Mouse (Mus musculus) neural tube, embryonic 12.5 days (tissue): Measurements from ENCODE around the gene Fam57a. TPM values are rescaled to one million over a fixed set of nuclear protein-coding genes. Genes with fewer than 3 reads are reported as not detected.
"Not testable (repeated sequence)": the region's sequence is repeated elsewhere in the genome, so short reads cannot be mapped to it uniquely, and the experiment has no call there.

Experiments used
- ATAC-seq: fragments of 200-750 bp; cut with Nextera tagmentation; 2 replicates; pipeline ENCODE4 v1.8.0; 2017; ENCODE audit warnings: low read depth, mild to moderate bottlenecking, moderate TSS enrichment, moderate library complexity; ENCODE audit not compliant: low FRiP score
- H3K27ac ChIP-seq: fragments of 300-500 bp; sonication (generic); 2 replicates; pipeline ENCODE4 v1.5.1; 2016
- H3K27me3 ChIP-seq: fragments of 300-500 bp; sonication (generic); replicated peaks from 2 replicates; pipeline ENCODE4 v1.6.1; 2016; ENCODE audit warnings: mild to moderate bottlenecking
- H3K36me3 ChIP-seq: fragments of 300-500 bp; sonication (generic); 2 replicates; pipeline ENCODE4 v1.6.1; 2016; ENCODE audit warnings: mild to moderate bottlenecking
- H3K4me1 ChIP-seq: fragments of 300-500 bp; sonication (generic); 2 replicates; pipeline ENCODE4 v1.6.1; 2016
- H3K4me2 ChIP-seq: fragments of 300-500 bp; sonication (generic); replicated peaks from 2 replicates; pipeline ENCODE4 v1.6.1; 2016; ENCODE audit warnings: mild to moderate bottlenecking
- H3K4me3 ChIP-seq: fragments of 300-500 bp; sonication (generic); 2 replicates; pipeline ENCODE4 v1.5.1; 2016
- H3K9ac ChIP-seq: fragments of 300-500 bp; sonication (generic); 2 replicates; pipeline ENCODE4 v1.6.1; 2016; ENCODE audit warnings: mild to moderate bottlenecking
- H3K9me3 ChIP-seq: fragments of 300-500 bp; sonication (generic); 2 replicates; pipeline ENCODE4 v1.6.1; 2016; ENCODE audit warnings: mild to moderate bottlenecking
- WGBS: fragments of 180-500 bp; shearing (Covaris S2); methylation state at CpG from one replicate; pipeline ENCODE4 v1.1.7; 2016; 5-methylcytosine and 5-hydroxymethylcytosine counted together
- polyA plus RNA-seq: library from polyadenylated mRNA; unstranded; fragments of >200 nt; fragmentation: Nextera tagmentation; extraction: Ambion mirVana; gene quantifications from 2 replicates; pipeline ENCODE4 v1.2.1, GENCODE M21; 2016

Fam57a gene
- polyA plus RNA-seq, 1 experiment from 2014 or later = 30.4 TPM

DNA sequence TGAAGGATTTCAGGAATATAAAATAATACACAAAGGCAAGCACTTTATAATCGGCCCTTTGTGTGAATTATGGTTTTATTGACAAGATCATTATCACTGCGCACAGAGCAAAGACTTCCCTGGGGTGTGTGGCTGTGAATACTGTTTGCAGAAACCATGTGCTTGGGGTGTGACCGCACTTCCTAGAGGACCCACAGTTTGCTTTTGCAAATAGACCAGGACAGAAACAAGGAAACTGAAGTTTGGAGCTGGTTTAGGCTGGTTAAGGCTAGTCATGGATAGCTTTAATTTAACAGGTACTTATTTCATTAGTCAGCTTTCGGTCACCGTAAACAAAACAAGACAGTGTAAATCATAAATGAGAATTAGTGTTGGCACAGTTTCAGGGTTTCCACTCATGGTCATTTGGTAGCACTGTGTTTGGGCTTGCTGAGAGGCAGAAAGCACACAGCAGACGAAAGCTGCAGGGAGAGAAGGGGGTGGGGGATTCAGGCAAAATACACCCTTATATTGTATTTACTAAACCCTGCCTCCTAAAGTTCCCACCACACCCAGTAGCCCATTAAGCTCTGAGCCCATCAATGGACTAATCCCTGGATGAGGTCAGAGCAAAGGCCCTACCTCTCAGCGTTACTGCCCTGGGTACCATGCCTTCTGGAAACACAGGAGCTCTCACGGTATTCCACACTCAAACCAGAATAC lies 17.0 kb downstream of the Fam57a start:
- WGBS = 60% methylated on average over 8 of the region's 8 CpGs
- Histone ChIP-seq H3K9ac (no peak overlapping the region), H3K9me3 (no peaks in the 10 kb centered on the region), H3K27ac (no peak overlapping the region), H3K27me3 (no peaks in the 10 kb centered on the region), H3K4me3 (no peak overlapping the region), H3K4me1 (no peaks in the 10 kb centered on the region), H3K4me2 (no peak overlapping the region), H3K36me3 (no peaks in the 10 kb centered on the region)
- no peak for ATAC-seq

DNA sequence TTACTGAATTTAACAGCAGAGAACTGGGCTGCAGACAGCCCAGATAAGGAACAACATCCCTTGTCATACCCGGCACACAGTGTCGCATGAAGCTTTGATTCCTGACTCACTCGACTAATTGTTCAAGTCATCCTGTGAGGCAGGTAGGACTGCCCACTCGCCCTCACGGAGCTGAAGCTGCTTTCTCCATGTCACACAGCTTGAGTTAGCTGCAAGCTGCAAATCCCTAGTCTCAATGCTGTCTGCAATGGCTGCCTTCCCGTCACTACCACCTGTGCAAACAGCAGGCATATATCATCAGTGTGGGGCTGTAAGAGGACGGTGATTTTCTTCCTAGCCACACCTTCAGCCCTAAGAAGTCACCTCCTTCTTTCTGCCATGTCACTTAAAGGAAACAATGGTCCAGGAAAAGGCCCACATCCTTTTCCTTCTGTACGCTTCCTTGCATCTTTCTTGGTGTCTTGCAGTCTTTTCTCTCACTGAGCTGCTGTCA lies 17.6 kb downstream of the Fam57a start:
- H3K4me3 ChIP-seq = no peak overlapping the region
- no peaks in the 10 kb centered on the region for H3K4me1 ChIP-seq
- no peak overlapping the region for H3K9ac ChIP-seq
- H3K27me3 ChIP-seq = no peaks in the 10 kb centered on the region
- no peaks in the 10 kb centered on the region for H3K36me3 ChIP-seq
- H3K27ac ChIP-seq = no peak overlapping the region
- no peaks in the 10 kb centered on the region for H3K9me3 ChIP-seq
- no peak for ATAC-seq
- WGBS = 56% methylated on average over 8 of the region's 8 CpGs
- H3K4me2 ChIP-seq = no peak overlapping the region

DNA sequence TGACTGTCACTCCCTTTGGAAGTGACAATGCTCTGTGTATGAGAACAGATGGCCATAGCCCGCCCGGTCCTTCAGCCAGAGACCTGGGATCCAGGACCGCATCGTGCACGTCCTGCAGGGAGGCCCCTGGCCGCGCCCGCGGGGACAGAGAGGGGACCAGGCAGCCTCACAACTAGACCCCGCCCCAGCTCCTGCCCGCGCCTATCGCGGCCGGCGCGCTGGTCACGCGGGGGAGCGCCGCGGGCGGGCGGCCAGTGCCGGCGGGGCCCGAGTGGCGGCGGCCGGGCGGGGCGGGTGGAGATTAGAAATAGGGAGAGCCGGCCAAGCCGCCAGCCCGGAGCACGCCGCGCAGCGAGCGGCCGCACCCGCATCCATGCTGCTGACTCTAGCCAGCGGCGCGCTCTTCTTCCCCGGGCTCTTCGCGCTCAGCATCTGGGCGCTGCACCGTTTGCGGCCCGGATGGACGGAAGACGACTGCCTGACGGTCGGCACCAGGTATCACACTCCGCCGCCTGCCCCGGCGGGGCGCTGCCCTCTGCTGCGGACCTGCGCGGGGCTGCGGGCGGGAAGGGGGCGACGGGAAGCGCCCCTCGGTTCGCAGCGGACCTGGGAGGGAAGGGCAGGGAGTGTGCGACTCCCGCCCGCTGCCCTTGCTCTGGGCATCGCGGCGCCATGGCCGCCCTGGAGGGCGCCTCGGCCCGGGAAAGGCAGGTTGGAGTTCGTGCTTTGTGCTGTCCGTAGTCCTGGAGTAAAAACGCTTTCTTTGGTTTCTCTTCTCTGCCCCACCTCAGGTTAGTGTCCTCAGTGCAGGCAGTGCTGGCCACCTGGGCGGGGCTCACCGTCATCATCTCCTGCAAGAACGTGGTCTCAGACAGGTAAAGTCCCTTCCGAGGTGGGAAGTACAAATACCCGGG lies 22.5 kb downstream of the Fam57a start:
- ATAC-seq = peak; percentile 97
- H3K27me3 ChIP-seq = no peaks in the 10 kb centered on the region
- WGBS = under 1% methylated on average over 90 of the region's 90 CpGs

DNA sequence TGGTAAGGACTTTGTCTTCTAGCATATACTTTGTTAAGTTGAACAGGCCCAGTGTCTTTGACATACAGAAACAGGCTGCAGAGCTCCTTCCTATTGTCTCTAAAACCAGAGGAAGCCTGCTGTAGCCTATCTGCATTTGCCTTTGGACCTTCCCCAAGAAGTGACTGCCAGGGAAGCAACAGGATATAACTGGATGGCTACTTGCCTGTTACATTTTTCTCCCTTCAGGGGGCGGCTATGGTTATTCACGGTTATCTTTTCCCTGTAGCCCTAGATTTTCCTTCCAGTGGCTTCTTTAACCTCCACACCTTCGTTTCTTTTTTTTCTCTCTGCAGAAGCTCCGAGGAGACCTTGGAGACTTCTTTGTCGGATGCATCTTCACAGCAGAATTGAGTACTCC lies 27.3 kb downstream of the Fam57a start:
- H3K4me1 ChIP-seq = peaks cover 10% of the 10 kb centered on the region
- H3K27me3 ChIP-seq = no peaks in the 10 kb centered on the region
- H3K36me3 ChIP-seq = peaks cover 54% of the 10 kb centered on the region
- no peak overlapping the region for H3K4me3 ChIP-seq
- H3K4me2 ChIP-seq = no peak overlapping the region
- no peak for ATAC-seq
- no peak overlapping the region for H3K9ac ChIP-seq
- H3K27ac ChIP-seq = no peak overlapping the region
- no peaks in the 10 kb centered on the region for H3K9me3 ChIP-seq
- WGBS = 91% methylated on average over 5 of the region's 5 CpGs

More for the DNA sequence above, 22.5 kb downstream of the Fam57a start:
- Histone ChIP-seq H3K4me3 (peak overlapping the region; percentile 89), H3K9me3 (no peaks in the 10 kb centered on the region), H3K4me1 (peaks cover 10% of the 10 kb centered on the region), H3K9ac (peak overlapping the region; percentile 88), H3K27ac (peak overlapping the region; percentile 69), H3K36me3 (peaks cover 18% of the 10 kb centered on the region), H3K4me2 (peak overlapping the region; percentile 85)

DNA sequence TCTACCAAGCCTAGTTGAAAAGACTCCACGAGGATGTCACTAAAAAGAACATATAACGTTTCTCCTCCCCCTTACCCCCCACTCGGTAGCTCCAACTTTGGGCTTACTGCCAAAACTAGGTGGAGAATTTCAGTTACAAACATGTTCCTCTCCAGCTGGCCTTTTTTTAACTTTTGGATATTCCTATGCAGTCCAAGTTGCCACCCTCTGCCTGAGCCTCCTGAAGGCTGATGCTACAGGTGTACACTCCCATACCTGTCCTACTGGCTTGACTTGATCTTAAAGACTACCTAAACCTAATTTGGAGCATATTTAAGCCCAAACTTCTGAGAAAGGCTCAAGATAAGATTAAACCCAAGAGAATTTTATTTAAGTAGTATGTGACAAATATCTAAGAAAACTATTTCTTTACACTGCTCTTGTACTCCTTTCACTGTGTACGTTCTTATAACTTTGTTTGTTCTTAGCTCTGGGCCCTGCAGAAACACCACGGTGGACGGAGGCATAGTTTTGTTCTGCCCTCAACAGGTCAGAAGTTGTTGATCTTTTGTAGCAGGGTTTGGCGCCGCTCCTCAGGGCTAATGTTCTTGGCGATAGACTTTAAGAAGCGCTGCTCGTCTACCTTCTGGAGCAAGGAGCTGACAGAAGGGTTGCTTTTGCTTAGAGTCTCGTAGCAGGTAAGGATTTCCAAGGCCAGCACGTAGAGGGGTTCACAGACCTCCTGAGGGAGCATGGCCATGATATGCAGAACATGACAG lies 30.9 kb downstream of the Fam57a start:
- WGBS = 94% methylated on average over 13 of the region's 13 CpGs
- H3K9me3 ChIP-seq = no peaks in the 10 kb centered on the region
- H3K36me3 ChIP-seq = peaks cover 69% of the 10 kb centered on the region
- no peaks in the 10 kb centered on the region for H3K27me3 ChIP-seq
- no peak overlapping the region for H3K9ac ChIP-seq
- no peak overlapping the region for H3K4me2 ChIP-seq
- no peak for ATAC-seq
- no peaks in the 10 kb centered on the region for H3K4me1 ChIP-seq
- H3K4me3 ChIP-seq = no peak overlapping the region
- no peak overlapping the region for H3K27ac ChIP-seq

DNA sequence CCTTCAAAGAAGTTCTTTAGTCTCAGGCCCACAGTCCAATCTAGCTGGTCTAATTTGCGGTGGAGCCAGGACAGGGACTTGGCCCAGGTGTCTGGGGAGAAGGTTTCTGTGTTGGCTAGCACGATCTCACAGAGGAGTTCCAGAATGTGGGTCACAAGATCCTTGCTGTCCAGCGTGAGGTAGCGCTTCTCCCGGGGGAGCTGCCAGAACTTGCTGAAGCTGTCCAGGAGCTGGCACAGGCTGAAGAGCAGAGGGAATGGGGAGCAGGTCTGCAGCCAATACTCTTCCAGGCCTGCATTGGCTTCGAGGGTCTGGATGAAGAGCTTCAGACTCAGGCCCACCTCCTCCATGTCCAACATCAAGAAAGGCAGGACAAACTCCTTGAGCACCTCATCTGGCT lies 32.1 kb downstream of the Fam57a start:
- not testable (repeated sequence) for H3K9ac ChIP-seq, H3K27me3 ChIP-seq, H3K9me3 ChIP-seq, ATAC-seq, H3K4me2 ChIP-seq, H3K27ac ChIP-seq, H3K4me1 ChIP-seq, H3K4me3 ChIP-seq
- WGBS = 100% methylated on average over 6 of the region's 6 CpGs
- H3K36me3 ChIP-seq = peaks cover 62% of the 10 kb centered on the region

DNA sequence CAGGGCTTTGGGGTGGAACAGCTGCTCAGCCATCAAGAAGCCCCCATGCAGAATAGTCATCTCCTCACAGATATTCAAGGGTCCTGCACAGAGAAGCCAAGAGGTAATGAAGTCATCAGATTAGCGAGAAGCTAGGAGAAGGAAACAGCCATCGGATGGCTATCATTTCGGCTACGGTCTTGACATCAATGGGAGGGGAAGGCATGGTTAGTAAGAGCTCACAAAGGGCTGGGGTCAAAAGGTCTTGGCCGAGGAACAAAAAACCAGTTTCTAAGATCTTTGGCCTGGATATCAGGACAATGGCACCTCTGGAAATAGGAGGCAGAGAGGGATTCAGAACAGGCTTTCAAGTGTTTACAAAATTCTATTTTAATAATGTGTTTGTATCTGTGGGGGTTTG lies 34.4 kb downstream of the Fam57a start:
- H3K36me3 ChIP-seq = peaks cover 40% of the 10 kb centered on the region
- no peak overlapping the region for H3K9ac ChIP-seq
- H3K27me3 ChIP-seq = no peaks in the 10 kb centered on the region
- no peak overlapping the region for H3K4me2 ChIP-seq
- H3K4me1 ChIP-seq = peaks cover 5% of the 10 kb centered on the region
- ATAC-seq = no peak
- 28% methylated on average over 5 of the region's 5 CpGs for WGBS
- no peak overlapping the region for H3K4me3 ChIP-seq
- no peak overlapping the region for H3K27ac ChIP-seq
- H3K9me3 ChIP-seq = no peaks in the 10 kb centered on the region

DNA sequence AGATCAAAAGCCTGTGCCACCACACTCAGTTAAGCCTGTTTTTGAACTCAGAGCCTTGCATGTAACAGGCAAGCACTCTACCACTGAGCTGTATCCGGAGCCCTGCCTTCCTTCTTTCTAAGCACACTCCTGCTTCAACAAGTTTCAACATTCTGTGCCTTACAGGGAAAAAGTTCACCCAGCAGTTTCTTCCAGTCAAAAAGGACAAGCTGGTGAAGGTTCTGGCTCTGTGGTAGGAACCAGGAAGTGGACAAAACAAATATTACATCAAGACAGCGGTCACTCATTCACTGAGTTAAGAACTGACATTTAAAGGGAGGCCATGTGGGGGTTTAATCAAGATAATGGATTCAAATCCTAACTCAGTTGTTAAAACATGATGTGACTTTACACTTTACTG lies 35.5 kb downstream of the Fam57a start:
- peaks cover 33% of the 10 kb centered on the region for H3K36me3 ChIP-seq
- H3K4me1 ChIP-seq = peaks cover 5% of the 10 kb centered on the region
- H3K9me3 ChIP-seq = no peaks in the 10 kb centered on the region
- H3K27ac ChIP-seq = no peak overlapping the region
- WGBS = 91% methylated on average over 2 of the region's 2 CpGs
- H3K4me2 ChIP-seq = no peak overlapping the region
- H3K9ac ChIP-seq = no peak overlapping the region
- no peak for ATAC-seq
- H3K27me3 ChIP-seq = no peaks in the 10 kb centered on the region
- H3K4me3 ChIP-seq = no peak overlapping the region

DNA sequence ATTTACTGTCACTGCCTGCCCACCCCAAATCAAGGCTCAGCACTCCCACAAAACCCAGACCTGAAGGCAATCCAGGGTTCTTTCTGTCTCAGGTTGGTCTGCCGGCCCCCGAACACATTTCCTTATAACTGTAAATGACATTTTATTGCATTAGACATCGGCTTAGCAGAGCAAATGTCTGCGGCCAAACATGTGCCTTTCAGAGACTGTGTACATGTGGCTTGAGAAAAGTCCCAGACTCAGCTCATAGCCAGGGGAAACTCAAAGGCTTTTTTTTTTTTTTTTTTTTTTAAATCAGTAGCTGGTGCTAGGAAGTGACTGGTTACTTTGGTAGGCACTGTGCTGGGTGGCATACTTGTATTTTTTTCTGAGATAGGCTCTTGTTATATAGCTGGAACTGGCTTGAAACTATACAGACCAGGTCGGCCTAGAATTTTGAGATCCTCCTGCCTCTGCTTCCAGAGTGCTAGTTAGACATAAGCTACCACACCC lies 36.6 kb downstream of the Fam57a start:
- H3K9me3 ChIP-seq = no peaks in the 10 kb centered on the region
- 93% methylated on average over 5 of the region's 5 CpGs for WGBS
- peak overlapping the region; percentile 53 for H3K4me3 ChIP-seq
- H3K27ac ChIP-seq = no peak overlapping the region
- ATAC-seq = no peak
- peak overlapping the region; percentile 58 for H3K4me2 ChIP-seq
- H3K27me3 ChIP-seq = no peaks in the 10 kb centered on the region
- H3K9ac ChIP-seq = no peak overlapping the region
- peaks cover 5% of the 10 kb centered on the region for H3K4me1 ChIP-seq
- peaks cover 32% of the 10 kb centered on the region for H3K36me3 ChIP-seq

DNA sequence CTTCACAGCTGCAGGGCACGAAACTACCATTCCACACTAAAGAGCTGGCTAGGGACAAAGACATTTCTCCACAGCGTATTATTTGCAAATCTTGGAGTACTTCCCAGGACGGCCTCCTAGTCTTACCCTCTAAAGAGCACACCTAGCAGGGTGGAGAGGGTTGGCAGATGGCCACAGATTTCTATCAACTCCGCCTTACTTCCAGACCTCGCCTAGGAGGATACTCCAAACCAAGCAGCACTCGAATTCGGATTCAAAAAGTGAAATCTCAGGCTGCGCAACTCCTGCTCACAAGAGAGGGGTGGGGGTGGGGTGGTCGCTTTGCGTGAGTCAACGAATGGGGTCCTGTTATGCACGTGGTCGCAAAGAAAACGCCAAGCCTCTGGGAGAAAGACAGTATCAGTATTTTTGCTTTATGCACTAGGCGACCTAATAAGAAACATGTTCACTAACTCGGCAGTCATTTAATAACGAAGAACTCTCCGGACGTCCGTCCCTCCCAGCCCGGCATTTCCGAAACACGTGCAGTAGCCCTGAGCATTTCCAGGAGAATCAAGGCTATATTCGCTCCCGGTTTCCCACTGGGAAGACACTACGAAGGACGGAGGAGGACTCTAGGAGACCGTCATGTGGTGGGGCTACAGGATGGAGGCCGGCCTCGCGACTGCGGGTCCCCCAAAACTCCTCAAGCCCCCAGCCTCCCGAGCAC lies 37.4 kb downstream of the Fam57a start:
- peak overlapping the region; percentile 58 for H3K4me2 ChIP-seq
- peak overlapping the region; percentile 64 for H3K9ac ChIP-seq
- no peaks in the 10 kb centered on the region for H3K9me3 ChIP-seq
- peak overlapping the region; percentile 53 for H3K4me3 ChIP-seq
- H3K36me3 ChIP-seq = peaks cover 33% of the 10 kb centered on the region
- H3K27me3 ChIP-seq = no peaks in the 10 kb centered on the region
- H3K4me1 ChIP-seq = peaks cover 5% of the 10 kb centered on the region
- peak; percentile 57 for ATAC-seq
- WGBS = 4% methylated on average over 33 of the region's 33 CpGs
- 0 out of 2 replicates have a peak overlapping the region, but pooled peaks have one; percentile 22 for H3K27ac ChIP-seq

DNA sequence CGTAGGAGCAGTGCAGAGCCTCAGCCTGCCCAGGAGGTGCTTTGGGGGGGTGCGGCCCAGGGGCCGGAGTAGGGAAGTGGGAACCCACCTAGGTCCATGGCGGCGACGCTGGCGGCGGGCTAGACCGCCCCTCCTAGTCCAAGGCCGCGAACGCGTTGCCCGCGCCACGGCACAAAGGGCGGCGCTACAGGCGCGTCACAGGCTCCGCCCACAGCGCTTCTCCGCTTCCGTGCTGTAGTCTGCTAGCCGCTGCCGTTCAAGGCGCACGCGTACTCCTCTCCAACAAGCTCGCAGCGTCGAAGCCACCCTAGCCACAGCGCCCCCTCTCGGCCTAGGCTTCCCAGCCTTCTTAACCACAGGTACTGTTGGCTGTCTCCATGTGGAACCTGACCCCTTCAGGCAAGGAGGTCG lies 37.9 kb downstream of the Fam57a start, which contains the start of the genes Dbil5 and Gemin4:
Dbil5 (plus strand) TSS at position 219 of the 411 bp plus-strand sequence.
Gemin4 (minus strand) TSS at position 275 of the 411 bp plus-strand sequence.
- Histone ChIP-seq H3K9ac (peak within 1 kb of the TSS; percentile 64), H3K4me2 (peak within 1 kb of the TSS; percentile 58), H3K36me3 (peaks cover 32% of the 10 kb centered on the region), H3K4me3 (peak within 1 kb of the TSS; percentile 53), H3K9me3 (no peaks in the 10 kb centered on the region), H3K4me1 (peaks cover 5% of the 10 kb centered on the region), H3K27me3 (no peaks in the 10 kb centered on the region), H3K27ac (0 out of 2 replicates have a peak within 1 kb of the TSS, but pooled peaks have one; percentile 22)
- under 1% methylated on average over 35 of the region's 35 CpGs for whole genome bisulfite sequencing
- ATAC-seq = peak; percentile 92
